Mouse (Mus musculus) MEL (cell line): ENCODE measurements at regions not wholly inside any gene's neighbourhood (a gene's known extent, or its start where the extent isn't known, plus 50 kb on each side); places are given as distances from the start of the nearest gene placed in this dataset.

Source experiments
- BHLHE40 ChIP-seq: IDR thresholded peaks from 2 replicates; pipeline ENCODE4 v1.6.1; 2012; ENCODE audit warnings: low read depth, mild to moderate bottlenecking, inconsistent platforms, low read length, improper control_type of control experiment, borderline replicate concordance
- CTCF ChIP-seq, 3 experiments: IDR thresholded peaks in 2 of 3; conservative IDR thresholded peaks in 1 of 3; 2 replicates each; pipeline ENCODE4 v1.5.1; 2011 to 2012; ENCODE audit warnings: low read length in 3 of 3, low read depth in 2 of 3, mild to moderate bottlenecking in 2 of 3, improper control_type of control experiment in 1 of 3, inconsistent platforms in 1 of 3, mixed read lengths in 1 of 3, moderate library complexity in 1 of 3; ENCODE audit not compliant: control insufficient read depth in 1 of 3, insufficient read depth in 1 of 3, poor library complexity in 1 of 3, severe bottlenecking in 1 of 3
- POLR2A ChIP-seq, 2 experiments: IDR thresholded peaks; 2 replicates each; pipeline ENCODE4 v1.6.1; 2011 to 2012; ENCODE audit warnings: low read length in 2 of 2, mild to moderate bottlenecking in 2 of 2, control low read depth in 1 of 2, improper control_type of control experiment in 1 of 2, low read depth in 1 of 2, moderate library complexity in 1 of 2; ENCODE audit not compliant: control insufficient read depth in 1 of 2, insufficient read depth in 1 of 2, poor library complexity in 1 of 2
- TAL1 ChIP-seq: IDR thresholded peaks from 2 replicates; pipeline ENCODE4 v1.6.1; 2012; ENCODE audit warnings: mild to moderate bottlenecking, inconsistent platforms, low read length, moderate library complexity, mixed read lengths
- ZMIZ1 ChIP-seq: IDR thresholded peaks from 2 replicates; pipeline ENCODE4 v1.6.1; 2012; ENCODE audit warnings: low read depth, mild to moderate bottlenecking, inconsistent platforms, low read length, improper control_type of control experiment, moderate library complexity

GRCm38 (mm10) chr9:52835481-52836150 lies 156.0 kb upstream of the AI593442 start:
- TF ChIP-seq TAL1: no peak
- no peak for TF ChIP-seq CTCF (IDR thresholded peaks at IDR 0.05 in 2 of 3, conservative IDR thresholded peaks at IDR 0.05 in 1 of 3; ENCODE audit: control insufficient read depth in 1 of 3, insufficient read depth in 1 of 3, low read depth in 2 of 3, low read length in 3 of 3, poor library complexity in 1 of 3, severe bottlenecking in 1 of 3)
- TF ChIP-seq ZMIZ1: no peak
- TF ChIP-seq BHLHE40: no peak
- TF ChIP-seq POLR2A (IDR thresholded peaks at IDR 0.05; ENCODE audit: control insufficient read depth in 1 of 2, insufficient read depth in 1 of 2, low read depth in 1 of 2, low read length in 2 of 2, poor library complexity in 1 of 2): no peak
